Mouse (Mus musculus) hindbrain, embryonic 14.5 days (tissue): ENCODE data around the gene Nelfa. TPM values are rescaled to one million over a fixed set of nuclear protein-coding genes. Genes with fewer than 3 reads are reported as not detected.

ENCODE experiments used
- ATAC-seq: fragments of 200-750 bp; cut with Nextera tagmentation; 2 replicates; pipeline ENCODE4 v1.8.0; 2017; ENCODE audit warnings: moderate number of reproducible peaks, mild to moderate bottlenecking, moderate TSS enrichment, moderate library complexity; ENCODE audit not compliant: low FRiP score
- DNase-seq: peaks from one replicate; pipeline ENCODE4 v3.0.0-alpha.2; 2015; ENCODE audit warnings: low spot score
- H3K27ac ChIP-seq: fragments of 300-500 bp; sonication (generic); 2 replicates; pipeline ENCODE4 v1.5.1; 2014; ENCODE audit warnings: mild to moderate bottlenecking, moderate library complexity
- H3K27me3 ChIP-seq: fragments of 300-500 bp; sonication (generic); 2 replicates; pipeline ENCODE4 v1.6.1; 2014; ENCODE audit warnings: mild to moderate bottlenecking, low read length, mixed read lengths; ENCODE audit not compliant: control insufficient read depth, insufficient read depth
- H3K36me3 ChIP-seq: fragments of 300-500 bp; sonication (generic); replicated peaks from 2 replicates; pipeline ENCODE4 v1.6.1; 2014; ENCODE audit not compliant: control insufficient read depth, insufficient read depth
- H3K4me1 ChIP-seq: fragments of 300-500 bp; sonication (generic); replicated peaks from 2 replicates; pipeline ENCODE4 v1.6.1; 2014; ENCODE audit warnings: antibody characterized with exemption, low read length, mixed read lengths; ENCODE audit not compliant: control insufficient read depth, insufficient read depth
- H3K4me2 ChIP-seq: fragments of 300-500 bp; sonication (generic); replicated peaks from 2 replicates; pipeline ENCODE4 v1.6.1; 2014; ENCODE audit warnings: mild to moderate bottlenecking, moderate library complexity
- H3K4me3 ChIP-seq: fragments of 300-500 bp; sonication (generic); replicated peaks from 2 replicates; pipeline ENCODE4 v1.5.1; 2014; ENCODE audit warnings: mild to moderate bottlenecking, low read length
- H3K9ac ChIP-seq: fragments of 300-500 bp; sonication (generic); 2 replicates; pipeline ENCODE4 v1.6.1; 2014
- H3K9me3 ChIP-seq: fragments of 300-500 bp; sonication (generic); 2 replicates; pipeline ENCODE4 v1.6.1; 2016; ENCODE audit warnings: low read length; ENCODE audit not compliant: control insufficient read depth
- WGBS: fragments of 180-500 bp; shearing (Covaris S2); extraction: QIAGEN DNeasy Blood & Tissue Kit; methylation state at CpG from one replicate; pipeline ENCODE4 v1.1.7; 2014; 5-methylcytosine and 5-hydroxymethylcytosine counted together
- polyA plus RNA-seq: library from polyadenylated mRNA; unstranded; fragments of >200 nt; fragmentation: Nextera tagmentation; extraction: Ambion mirVana; gene quantifications from 2 replicates; pipeline ENCODE4 v1.2.1, GENCODE M21; 2014

The Nelfa gene
- polyA plus RNA-seq, 1 experiment from 2014 or later: 35.5 TPM

DNA sequence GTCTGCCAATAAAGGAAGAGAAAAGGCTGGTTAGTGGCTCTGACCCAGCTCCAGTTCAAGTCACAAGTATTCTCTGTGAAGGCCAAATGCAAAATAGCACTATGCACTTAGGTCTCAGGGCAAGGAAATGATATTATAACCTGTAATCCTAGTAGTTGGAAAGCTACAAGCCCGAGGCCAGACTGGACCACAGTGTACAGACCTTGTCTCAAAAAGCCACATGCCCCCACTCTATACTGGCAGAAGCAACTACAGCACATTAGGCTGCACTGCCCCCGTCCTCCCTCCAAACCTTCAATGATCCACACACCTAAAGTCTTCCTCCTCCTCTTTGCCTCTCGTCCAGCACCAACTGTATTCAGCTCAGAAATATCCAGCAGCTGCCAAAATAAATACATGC is 34.9 kb downstream of the Nelfa start:
- Histone ChIP-seq H3K9me3 (no peaks in the 10 kb centered on the region), H3K9ac (no peak overlapping the region), H3K4me2 (no peak overlapping the region), H3K4me1 (no peaks in the 10 kb centered on the region), H3K27ac (no peak overlapping the region), H3K4me3 (no peak overlapping the region), H3K27me3 (no peaks in the 10 kb centered on the region), H3K36me3 (peaks cover 74% of the 10 kb centered on the region)
- ATAC-seq: no peak
- WGBS: 96% methylated on average over 3 of the region's 3 CpGs
- DNase-seq: no peak

DNA sequence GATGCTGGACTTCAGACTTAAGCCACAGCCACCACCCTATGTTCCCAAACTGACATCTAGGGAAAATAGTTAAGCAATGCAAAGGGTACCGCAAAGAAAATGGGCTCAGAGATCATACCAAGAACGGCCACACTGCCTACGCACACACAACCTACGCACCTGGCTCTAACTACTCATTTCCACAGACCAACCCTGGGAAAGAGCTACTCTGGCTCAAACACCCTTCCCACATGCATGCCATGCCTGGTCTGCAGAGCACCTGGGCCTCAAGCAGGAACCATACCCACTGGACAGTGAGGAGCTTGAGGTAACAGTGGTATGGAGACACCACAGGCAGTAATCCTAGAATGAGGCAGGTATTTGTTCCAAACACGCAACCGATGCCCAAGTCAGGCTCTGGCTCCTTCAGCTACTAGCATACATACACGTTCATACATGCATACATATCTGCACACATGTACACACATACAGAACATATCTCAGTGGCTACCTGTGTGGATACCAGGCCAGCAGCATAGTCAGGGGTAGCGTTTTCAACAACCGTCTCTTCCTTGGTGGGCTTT is 35.4 kb downstream of the Nelfa start:
- Histone ChIP-seq H3K4me2 (no peak overlapping the region), H3K9ac (no peak overlapping the region), H3K4me1 (no peaks in the 10 kb centered on the region), H3K4me3 (no peak overlapping the region), H3K36me3 (peaks cover 79% of the 10 kb centered on the region), H3K27ac (no peak overlapping the region), H3K27me3 (no peaks in the 10 kb centered on the region), H3K9me3 (no peaks in the 10 kb centered on the region)
- DNase-seq (no peak), ATAC-seq (no peak)
- WGBS: 98% methylated on average over 9 of the region's 9 CpGs

DNA sequence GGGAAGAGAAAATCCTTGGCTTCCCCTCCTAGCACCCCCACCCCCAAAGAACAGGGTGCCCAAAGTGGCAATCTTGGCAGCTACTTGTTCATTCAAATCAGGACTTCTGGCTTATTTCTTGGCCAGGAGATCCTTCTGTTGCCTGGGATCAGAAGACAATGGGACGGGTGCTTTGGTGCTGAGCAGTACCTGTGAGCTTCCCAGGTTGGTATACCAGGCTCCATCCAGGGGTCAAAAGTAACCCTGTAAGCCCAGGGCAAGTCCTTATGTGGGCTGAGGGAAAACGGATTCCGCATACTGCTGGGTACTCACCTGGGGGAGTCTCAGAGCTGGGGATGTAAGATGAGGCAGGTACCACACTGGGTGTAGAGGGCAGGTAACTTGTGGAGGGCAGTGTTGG is 36.1 kb downstream of the Nelfa start:
- Histone ChIP-seq H3K4me3 (no peak overlapping the region), H3K9ac (no peak overlapping the region), H3K27me3 (no peaks in the 10 kb centered on the region), H3K4me1 (no peaks in the 10 kb centered on the region), H3K4me2 (no peak overlapping the region), H3K36me3 (peaks cover 86% of the 10 kb centered on the region), H3K27ac (no peak overlapping the region), H3K9me3 (no peaks in the 10 kb centered on the region)
- ATAC-seq (no peak), DNase-seq (no peak)
- WGBS: 89% methylated on average over 3 of the region's 3 CpGs

DNA sequence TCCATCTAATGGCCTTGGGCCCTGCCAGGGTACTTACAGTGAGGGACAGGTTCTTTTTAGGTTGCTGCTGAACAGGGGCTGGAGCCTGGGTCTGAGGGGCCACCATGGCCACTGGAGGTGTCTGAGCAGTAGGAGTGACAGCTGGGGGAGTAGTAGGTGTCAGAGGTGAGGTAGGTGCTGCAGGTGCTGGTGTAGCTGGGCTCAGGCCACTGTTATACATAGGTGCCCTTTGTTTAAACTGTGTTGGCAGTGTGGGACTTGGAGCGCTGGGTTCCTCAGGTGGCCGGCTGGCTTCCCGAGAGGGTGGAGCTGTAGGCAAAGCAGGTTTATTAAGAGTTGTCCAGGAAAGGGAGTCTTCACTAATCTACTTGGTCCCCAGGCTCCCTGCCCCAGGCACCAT is 37.0 kb downstream of the Nelfa start:
- Histone ChIP-seq H3K9me3 (no peaks in the 10 kb centered on the region), H3K36me3 (peaks cover 95% of the 10 kb centered on the region), H3K4me2 (no peak overlapping the region), H3K27ac (no peak overlapping the region), H3K9ac (no peak overlapping the region), H3K4me1 (no peaks in the 10 kb centered on the region), H3K4me3 (no peak overlapping the region), H3K27me3 (no peaks in the 10 kb centered on the region)
- ATAC-seq (no peak), DNase-seq (no peak)
- WGBS: 94% methylated on average over 3 of the region's 3 CpGs

DNA sequence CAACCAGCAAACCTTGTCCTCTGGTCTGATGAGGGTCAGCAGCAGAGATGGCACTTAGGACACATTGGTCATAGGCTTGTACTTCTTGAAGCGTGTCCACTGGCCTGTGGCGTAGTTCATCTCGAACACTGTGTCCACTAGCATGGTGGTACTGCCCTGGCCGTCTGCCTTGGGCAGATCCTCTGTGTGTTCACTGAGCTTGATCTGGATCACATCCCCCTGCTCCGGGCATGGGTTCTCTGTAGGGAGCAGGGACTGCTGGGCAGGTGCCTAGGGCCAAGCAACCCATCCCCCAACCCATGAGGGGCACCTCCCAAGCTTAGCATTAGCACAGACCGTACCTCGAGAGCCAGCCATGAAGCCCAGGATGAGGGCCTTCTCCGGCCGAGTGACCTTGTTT is 37.5 kb downstream of the Nelfa start:
- DNase-seq: no peak
- Histone ChIP-seq H3K27me3 (no peaks in the 10 kb centered on the region), H3K27ac (no peak overlapping the region), H3K4me2 (no peak overlapping the region), H3K36me3 (peaks cover 97% of the 10 kb centered on the region), H3K4me1 (no peaks in the 10 kb centered on the region), H3K9ac (no peak overlapping the region), H3K9me3 (no peaks in the 10 kb centered on the region), H3K4me3 (no peak overlapping the region)
- ATAC-seq: no peak
- 91% methylated on average over 9 of the region's 9 CpGs for WGBS

DNA sequence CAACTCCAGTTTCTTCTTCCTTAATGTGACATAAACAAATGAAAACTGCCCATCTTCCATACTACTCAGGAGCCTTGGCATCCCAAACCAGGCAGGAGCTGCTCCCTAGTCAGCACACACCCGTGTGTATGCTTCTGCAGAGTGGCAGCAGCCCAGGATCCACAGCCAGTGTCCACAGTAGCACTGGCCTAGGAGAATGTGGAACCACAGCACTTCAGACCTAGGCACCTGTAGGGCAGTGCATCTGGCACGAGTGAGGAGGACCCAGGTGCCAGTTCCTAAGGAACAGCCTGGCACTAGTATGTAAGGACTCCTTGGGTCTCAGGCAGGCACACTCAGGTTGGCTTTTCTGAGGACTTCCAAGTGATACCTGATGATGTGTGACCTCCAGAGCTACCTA is 39.1 kb downstream of the Nelfa start:
- Histone ChIP-seq H3K27ac (no peak overlapping the region), H3K9ac (no peak overlapping the region), H3K4me2 (no peak overlapping the region), H3K4me3 (no peak overlapping the region), H3K27me3 (no peaks in the 10 kb centered on the region), H3K4me1 (no peaks in the 10 kb centered on the region), H3K36me3 (peaks cover 100% of the 10 kb centered on the region), H3K9me3 (no peaks in the 10 kb centered on the region)
- WGBS: 90% methylated on average over 2 of the region's 2 CpGs
- DNase-seq (no peak), ATAC-seq (no peak)

DNA sequence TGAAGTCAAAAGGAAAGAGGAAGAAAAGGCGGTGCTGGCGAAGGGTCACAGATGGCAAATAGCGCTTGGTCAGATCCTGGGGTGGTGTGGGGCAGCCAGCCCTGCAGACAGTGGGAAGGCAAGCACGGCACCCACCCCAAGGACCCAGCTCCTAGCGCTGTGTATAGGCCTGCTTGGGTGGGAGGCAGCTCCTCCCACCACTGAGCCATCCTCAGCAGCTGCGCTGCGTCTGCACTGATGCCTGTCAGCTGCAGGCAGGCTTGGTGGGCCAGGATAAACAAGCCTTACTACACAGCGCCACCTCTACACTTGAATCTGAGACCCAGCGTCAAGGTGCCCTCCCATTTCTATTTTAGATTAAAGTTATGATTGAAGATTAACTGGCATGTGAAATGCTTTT is 41.1 kb downstream of the Nelfa start:
- no peak for DNase-seq
- Histone ChIP-seq H3K9me3 (no peaks in the 10 kb centered on the region), H3K9ac (no peak overlapping the region), H3K4me1 (no peaks in the 10 kb centered on the region), H3K27me3 (no peaks in the 10 kb centered on the region), H3K4me3 (no peak overlapping the region), H3K27ac (no peak overlapping the region), H3K36me3 (peaks cover 100% of the 10 kb centered on the region), H3K4me2 (no peak overlapping the region)
- 94% methylated on average over 9 of the region's 9 CpGs for WGBS
- ATAC-seq: no peak

DNA sequence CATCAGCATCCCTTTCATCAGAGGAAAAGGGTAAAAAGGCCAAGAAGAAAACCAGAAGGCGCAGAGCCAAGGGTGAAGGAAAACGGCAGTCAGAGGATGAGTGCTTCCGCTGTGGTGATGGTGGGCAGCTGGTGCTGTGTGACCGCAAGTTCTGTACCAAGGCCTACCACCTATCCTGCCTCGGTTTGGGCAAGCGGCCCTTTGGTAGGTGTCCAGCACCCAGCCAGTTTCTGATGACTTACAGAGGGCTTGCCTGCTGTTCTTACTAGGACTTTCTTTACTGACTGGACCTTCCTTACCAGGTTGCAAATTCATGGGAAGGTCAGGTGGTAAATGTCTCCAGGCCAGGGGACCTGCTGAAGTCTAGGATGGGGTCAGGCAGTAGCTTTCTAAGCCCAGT is 42.8 kb downstream of the Nelfa start:
- Histone ChIP-seq H3K9ac (no peak overlapping the region), H3K36me3 (peaks cover 98% of the 10 kb centered on the region), H3K4me3 (no peak overlapping the region), H3K9me3 (no peaks in the 10 kb centered on the region), H3K27me3 (no peaks in the 10 kb centered on the region), H3K4me2 (no peak overlapping the region), H3K27ac (no peak overlapping the region), H3K4me1 (no peaks in the 10 kb centered on the region)
- ATAC-seq (no peak), DNase-seq (no peak)
- WGBS: 98% methylated on average over 6 of the region's 6 CpGs

DNA sequence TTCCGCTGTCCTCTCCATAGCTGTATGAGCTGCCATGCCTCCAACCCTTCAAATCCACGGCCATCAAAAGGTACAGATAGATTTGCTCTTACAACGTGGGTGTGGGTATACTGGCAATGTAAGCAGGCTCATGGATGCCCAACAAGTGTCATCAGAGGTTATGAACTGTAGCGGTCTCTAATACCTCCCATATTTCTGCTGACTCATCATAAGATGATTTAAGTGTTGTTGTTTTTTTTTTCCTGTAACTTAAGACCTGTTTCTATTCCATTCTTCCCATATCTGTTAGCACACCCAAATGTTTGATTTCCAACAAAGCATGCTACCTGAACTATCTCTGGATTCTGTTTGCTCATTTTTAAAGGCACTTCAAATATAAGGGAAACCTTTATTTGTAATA is 55.1 kb downstream of the Nelfa start:
- no peak for ATAC-seq
- Histone ChIP-seq H3K9ac (no peak overlapping the region), H3K4me2 (no peak overlapping the region), H3K36me3 (peaks cover 94% of the 10 kb centered on the region), H3K9me3 (no peaks in the 10 kb centered on the region), H3K4me3 (no peak overlapping the region), H3K27ac (no peak overlapping the region), H3K4me1 (no peaks in the 10 kb centered on the region), H3K27me3 (no peaks in the 10 kb centered on the region)
- no peak for DNase-seq
- WGBS: 95% methylated on average over 4 of the region's 4 CpGs

DNA sequence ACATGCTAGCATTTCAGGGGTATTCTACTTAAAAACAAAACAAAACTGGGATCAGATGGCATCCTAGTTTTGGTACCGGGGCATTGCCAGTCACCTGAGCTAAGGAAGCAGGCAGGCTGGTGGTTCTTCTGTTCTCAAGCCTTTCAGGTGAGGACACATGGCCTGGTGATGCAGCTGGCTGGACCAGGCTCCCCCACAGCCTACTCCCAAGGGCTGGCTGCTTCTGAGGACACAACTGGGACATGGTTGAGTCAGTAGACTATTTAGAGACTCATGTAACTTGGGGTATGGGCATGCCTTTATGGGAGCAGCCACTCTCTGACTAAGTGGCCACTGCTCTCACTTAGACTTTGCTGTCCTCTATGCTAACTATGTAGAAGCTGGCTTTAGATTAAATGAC is 60.7 kb downstream of the Nelfa start:
- ATAC-seq: no peak
- peaks cover 82% of the 10 kb centered on the region for H3K36me3 ChIP-seq

More for the DNA sequence above, 60.7 kb downstream of the Nelfa start:
- Histone ChIP-seq H3K4me2 (no peak overlapping the region), H3K4me1 (no peaks in the 10 kb centered on the region), H3K4me3 (no peak overlapping the region), H3K9me3 (no peaks in the 10 kb centered on the region), H3K9ac (no peak overlapping the region), H3K27ac (no peak overlapping the region), H3K27me3 (no peaks in the 10 kb centered on the region)
- no peak for DNase-seq
- WGBS: 97% methylated on average over 1 of the region's 1 CpGs
